Mouse (Mus musculus): ENCODE measurements at regions not wholly inside any gene's neighbourhood (a gene's known extent, or its start where the extent isn't known, plus 50 kb on each side); places are given as distances from the start of the nearest gene placed in this dataset.

GRCm38 (mm10) chr12:15659755-15660154, 157.0 kb downstream of the Trib2 start:
- DNase-seq (ENCODE audit: extremely low spot score in 1 of 2, low spot score in 2 of 2): no peak
- intact Hi-C loops (cut with DNase I): no loop called here

GRCm38 (mm10) chr12:15659332-15659731, 157.4 kb downstream of the Trib2 start:
- intact Hi-C loops (cut with DNase I): no loop called here
- DNase-seq (ENCODE audit: extremely low spot score in 1 of 2, low spot score in 2 of 2): no peak

DNA sequence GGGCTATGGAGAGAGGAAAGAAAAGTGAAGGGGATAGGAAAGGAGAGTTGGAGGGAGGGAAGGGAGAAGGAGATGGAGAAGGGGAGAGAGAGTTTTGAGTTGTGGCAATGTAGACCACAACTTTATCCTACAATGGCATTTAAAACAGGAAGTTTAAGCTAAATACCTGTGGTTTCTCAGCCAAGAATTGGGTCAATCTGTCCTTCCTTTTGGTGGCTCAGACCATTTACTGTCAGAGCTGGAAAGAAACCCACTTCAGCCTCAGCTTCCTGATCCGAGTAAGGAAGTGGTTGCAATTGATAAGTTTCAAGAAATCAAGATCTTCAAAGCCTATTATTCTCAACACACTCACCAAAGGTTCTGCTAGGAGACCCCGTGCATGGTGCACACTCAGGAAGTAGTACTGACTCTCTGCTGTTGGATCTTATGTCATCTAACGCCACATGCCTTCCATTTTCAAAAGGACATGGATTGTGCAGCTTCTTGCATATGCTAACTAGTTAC, 158.9 kb downstream of the Trib2 start:
- intact Hi-C loops (cut with DNase I): no loop called here
- no peak for DNase-seq (ENCODE audit: extremely low spot score in 1 of 2, low spot score in 2 of 2)

- intact Hi-C loops (cut with DNase I): no loop called here
- no peak for DNase-seq (ENCODE audit: extremely low spot score in 1 of 2, low spot score in 2 of 2)
Measured at GRCm38 (mm10) chr12:15654585-15654984, 162.1 kb downstream of the Trib2 start.

GRCm38 (mm10) chr12:15653357-15653763, 163.4 kb downstream of the Trib2 start:
- DNase-seq (ENCODE audit: extremely low spot score in 1 of 2, low spot score in 2 of 2): peak in 1 of 2 experiments; percentile 23
- intact Hi-C loops (cut with DNase I): no loop called here

DNA sequence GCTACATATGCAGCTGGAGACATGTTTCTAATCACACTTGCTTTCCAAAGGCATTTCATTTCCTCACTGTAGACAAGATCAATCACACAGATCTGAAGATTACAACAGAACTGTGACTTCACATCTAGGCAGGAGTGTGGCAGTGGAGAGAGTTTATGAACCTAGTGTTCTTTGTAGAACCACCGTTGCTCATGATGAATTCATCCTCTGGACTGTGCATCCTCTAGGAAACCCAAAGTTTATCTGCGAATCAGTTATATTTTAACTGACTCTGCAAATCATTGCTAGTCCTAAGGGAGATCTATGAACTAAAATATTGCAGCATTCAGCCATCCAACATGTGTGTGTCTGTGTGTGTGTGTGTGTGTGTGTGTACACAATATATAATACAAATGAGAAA, 165.4 kb downstream of the Trib2 start:
- intact Hi-C loops (cut with DNase I): no loop called here
- DNase-seq (ENCODE audit: extremely low spot score in 1 of 2, low spot score in 2 of 2): no peak

GRCm38 (mm10) chr12:15649906-15650305, 166.8 kb downstream of the Trib2 start:
- DNase-seq (ENCODE audit: extremely low spot score in 1 of 2, low spot score in 2 of 2): peak in 1 of 2 experiments; percentile 52
- intact Hi-C loops (cut with DNase I): no loop called here

- DNase-seq (ENCODE audit: extremely low spot score in 1 of 2, low spot score in 2 of 2): no peak
- intact Hi-C loops (cut with DNase I): no loop called here
Measured at GRCm38 (mm10) chr12:15649226-15649625, 167.5 kb downstream of the Trib2 start.

GRCm38 (mm10) chr12:15644074-15644672, 172.5 kb downstream of the Trib2 start:
- intact Hi-C loops (cut with DNase I): loop anchor here (5.0 kb wide), 1 partner anchor 38 kb away; no protein-coding TSS in a partner anchor
- no peak for DNase-seq (ENCODE audit: extremely low spot score in 1 of 2, low spot score in 2 of 2)

DNA sequence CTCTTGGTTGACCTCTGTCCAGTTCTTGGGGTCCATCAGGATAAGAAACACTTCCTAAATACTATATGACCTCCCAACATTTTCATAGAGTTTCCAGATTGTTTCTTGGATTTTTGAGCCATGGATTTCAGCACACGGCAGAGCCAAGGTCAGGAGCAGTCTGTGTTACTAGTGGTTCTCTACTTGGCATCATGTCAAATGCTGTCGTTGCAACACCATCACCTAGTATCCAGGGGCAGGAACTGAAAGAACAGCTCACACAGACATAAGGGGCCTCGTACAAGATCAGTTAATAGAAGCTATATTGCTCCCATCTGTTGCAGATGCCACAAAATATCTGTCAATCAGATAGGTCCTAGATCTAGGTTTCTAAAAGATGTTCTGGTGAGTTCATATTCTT, 173.1 kb downstream of the Trib2 start:
- DNase-seq (ENCODE audit: extremely low spot score in 1 of 2, low spot score in 2 of 2): no peak
- intact Hi-C loops (cut with DNase I): loop anchor here (5.0 kb wide), 1 partner anchor 39 kb away; no protein-coding TSS in a partner anchor

DNA sequence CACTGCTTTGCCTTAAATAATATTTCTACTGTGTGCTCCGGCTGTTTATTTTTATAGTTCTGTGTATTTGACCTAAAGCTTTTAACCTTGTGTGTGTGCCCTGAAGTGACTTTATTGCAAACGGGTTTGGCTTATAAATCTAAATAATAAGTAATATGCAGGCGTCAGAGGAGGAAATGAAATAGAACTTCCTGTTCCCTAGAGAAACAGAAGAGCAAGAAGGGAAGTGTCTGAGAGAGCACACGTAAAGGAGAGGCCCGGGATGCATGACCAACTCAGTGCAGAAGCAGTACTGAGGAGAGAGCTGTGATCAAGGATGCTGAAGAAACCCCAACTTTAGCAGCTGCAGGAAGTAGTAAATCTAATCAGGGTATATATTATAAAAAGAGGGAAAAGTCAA, 176.4 kb downstream of the Trib2 start:
- no peak for DNase-seq (ENCODE audit: extremely low spot score in 1 of 2, low spot score in 2 of 2)
- intact Hi-C loops (cut with DNase I): loop anchor here (5.0 kb wide), 1 partner anchor 42 kb away; no protein-coding TSS in a partner anchor

- intact Hi-C loops (cut with DNase I): no loop called here
- DNase-seq (ENCODE audit: extremely low spot score in 1 of 2, low spot score in 2 of 2): no peak
Measured at GRCm38 (mm10) chr12:15629971-15630370, 186.8 kb downstream of the Trib2 start.

DNA sequence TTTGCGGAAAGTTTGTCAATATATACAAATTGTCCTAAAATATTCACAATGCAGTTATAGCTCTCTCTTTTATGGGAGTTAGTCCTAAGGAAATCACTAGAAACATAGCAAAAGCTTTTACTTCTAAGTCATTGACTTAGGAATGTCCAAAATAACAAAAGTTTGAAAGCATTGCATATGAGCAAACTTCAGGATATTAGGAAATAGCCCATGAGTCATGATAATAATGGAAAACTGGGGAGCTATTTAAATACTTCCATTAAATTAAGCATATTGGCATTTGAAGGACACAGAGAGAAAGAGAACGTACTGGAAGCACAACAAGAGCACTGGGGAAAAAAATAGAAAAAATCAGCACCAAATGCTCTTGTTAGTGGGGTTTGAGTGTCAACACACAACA, 197.2 kb downstream of the Trib2 start:
- DNase-seq (ENCODE audit: extremely low spot score in 1 of 2, low spot score in 2 of 2): no peak
- intact Hi-C loops (cut with DNase I): no loop called here

- DNase-seq (ENCODE audit: extremely low spot score in 1 of 2, low spot score in 2 of 2): no peak
- intact Hi-C loops (cut with DNase I): no loop called here
Measured at GRCm38 (mm10) chr12:15617312-15617711, 199.4 kb downstream of the Trib2 start.

DNA sequence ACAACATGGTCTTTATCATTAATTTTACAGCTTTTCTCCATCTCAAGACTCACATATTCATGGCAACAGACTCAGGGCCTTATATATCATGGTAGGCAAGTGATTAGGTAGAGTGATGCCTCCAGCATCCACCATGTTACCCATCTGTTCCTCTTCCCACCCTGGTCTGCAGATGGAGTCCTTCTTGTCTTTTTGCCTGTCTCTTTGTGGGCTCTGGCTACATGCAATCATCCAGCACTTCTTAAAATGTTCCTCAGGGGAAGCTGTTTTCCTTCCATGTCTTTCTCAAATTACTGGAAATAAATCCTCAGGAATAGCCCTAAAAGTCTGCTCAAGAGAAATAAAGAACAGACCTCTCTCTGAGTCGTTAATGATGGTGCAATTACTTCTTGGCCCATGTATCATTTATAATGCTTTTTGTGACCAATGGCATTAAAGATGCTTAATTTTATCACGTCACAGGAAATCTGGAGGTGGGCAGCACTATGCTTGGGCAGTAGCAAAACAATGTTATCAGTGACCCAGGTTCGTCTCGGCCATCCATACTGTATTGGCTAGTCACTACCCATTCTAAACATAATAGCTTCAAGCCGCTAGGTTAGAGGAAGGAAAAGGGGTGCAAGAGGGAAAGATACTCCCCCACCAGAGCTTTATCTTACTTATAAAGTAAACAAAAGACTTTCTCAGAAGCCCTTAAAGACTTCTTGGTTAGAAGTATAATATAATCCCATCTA, 204.7 kb downstream of the Trib2 start:
- no peak for DNase-seq (ENCODE audit: extremely low spot score in 1 of 2, low spot score in 2 of 2)
- intact Hi-C loops (cut with DNase I): no loop called here

GRCm38 (mm10) chr12:15607091-15607490, 209.6 kb downstream of the Trib2 start:
- DNase-seq (ENCODE audit: extremely low spot score in 1 of 2, low spot score in 2 of 2): no peak
- intact Hi-C loops (cut with DNase I): loop anchor here (2.0 to 5.0 kb wide), 4 partner anchors 190 to 925 kb away; no protein-coding TSS in a partner anchor

DNA sequence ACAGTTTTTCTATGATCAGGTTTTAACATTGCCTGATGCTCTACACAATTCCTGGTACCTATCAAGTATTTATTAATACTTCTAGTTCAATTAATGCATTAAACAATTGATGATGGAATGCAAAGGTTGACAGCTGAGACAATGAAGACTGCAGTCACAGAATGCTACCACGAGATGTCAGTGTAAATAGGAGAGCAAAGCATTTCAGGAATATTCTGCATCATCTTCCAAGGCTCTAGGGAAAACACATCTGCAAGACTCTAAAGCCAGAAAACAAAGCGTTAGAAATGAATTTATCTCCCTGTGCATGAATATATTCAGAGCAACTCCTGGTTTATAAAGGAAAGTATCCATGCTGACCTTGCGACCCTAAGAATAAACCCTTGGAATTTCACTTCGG, 210.6 kb downstream of the Trib2 start:
- intact Hi-C loops (cut with DNase I): loop anchor here (2.0 to 5.0 kb wide), 4 partner anchors 191 to 926 kb away; no protein-coding TSS in a partner anchor
- no peak for DNase-seq (ENCODE audit: extremely low spot score in 1 of 2, low spot score in 2 of 2)

DNA sequence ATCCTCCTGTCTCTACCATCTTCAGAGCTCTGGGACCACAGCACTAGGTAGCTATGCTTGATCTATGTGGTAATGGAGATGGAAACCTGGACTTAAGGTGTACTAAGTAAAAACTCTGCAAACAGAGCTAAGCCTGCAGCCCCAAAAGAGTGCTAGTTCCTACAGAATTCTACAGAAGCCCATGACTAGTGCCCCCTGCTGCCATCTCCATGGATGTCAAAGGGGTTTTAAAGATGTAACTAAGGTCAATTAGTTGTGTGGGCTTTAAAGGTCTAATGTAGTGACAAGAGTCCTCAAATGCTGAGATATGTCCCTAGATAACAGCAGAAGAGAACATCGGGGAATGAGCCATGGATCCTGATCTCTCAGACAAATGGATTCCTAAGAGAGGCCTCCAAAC, 212.1 kb downstream of the Trib2 start:
- intact Hi-C loops (cut with DNase I): loop anchor here (5.0 kb wide), 2 partner anchors 193 to 928 kb away; no protein-coding TSS in a partner anchor
- DNase-seq (ENCODE audit: extremely low spot score in 1 of 2, low spot score in 2 of 2): no peak

GRCm38 (mm10) chr12:15603885-15604284, 212.8 kb downstream of the Trib2 start:
- intact Hi-C loops (cut with DNase I): no loop called here
- no peak for DNase-seq (ENCODE audit: extremely low spot score in 1 of 2, low spot score in 2 of 2)

GRCm38 (mm10) chr12:15603319-15603718, 213.4 kb downstream of the Trib2 start:
- no peak for DNase-seq (ENCODE audit: extremely low spot score in 1 of 2, low spot score in 2 of 2)
- intact Hi-C loops (cut with DNase I): no loop called here
